Mouse (Mus musculus) cortical plate, adult 2 months (tissue): ENCODE measurements around the gene Boll.

Experiments used
- CTCF ChIP-seq: fragments of 200-500 bp; IDR thresholded peaks from 2 replicates; pipeline ENCODE4 v1.5.1; 2011; ENCODE audit warnings: mild to moderate bottlenecking, control low read depth, low read length; ENCODE audit not compliant: insufficient read depth; ENCODE audit errors: extremely low read depth
- POLR2A ChIP-seq: fragments of 200-500 bp; IDR thresholded peaks from 2 replicates; pipeline ENCODE4 v1.6.1; 2011; ENCODE audit warnings: mild to moderate bottlenecking, low read length, control low read depth; ENCODE audit not compliant: insufficient read depth; ENCODE audit errors: extremely low read depth

DNA sequence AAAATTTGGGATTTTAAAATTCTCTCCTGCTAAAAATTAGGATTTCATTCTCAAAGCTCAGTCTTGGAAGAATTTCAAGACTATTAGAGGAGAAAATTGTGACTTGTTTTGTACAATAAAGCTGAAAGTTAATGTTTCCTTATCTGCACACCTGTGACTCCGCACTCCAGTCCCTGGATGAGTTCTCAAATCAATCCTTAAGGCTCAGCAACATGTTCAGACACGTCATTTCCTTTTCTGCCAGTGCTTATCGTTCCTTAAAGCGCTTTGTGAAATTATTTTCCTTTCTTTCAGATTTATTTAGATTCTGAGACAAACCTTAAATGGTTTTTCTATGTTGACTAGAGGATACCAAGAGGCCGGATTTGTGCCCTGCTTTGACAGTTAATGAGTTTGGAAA, 126.8 kb downstream of the Boll start:
- TF ChIP-seq POLR2A (no peak), CTCF (no peak)
